Mouse (Mus musculus) liver, embryonic 11.5 days (tissue): ENCODE measurements around the gene Slc25a30. TPM values are rescaled to one million over a fixed set of nuclear protein-coding genes. Genes with fewer than 3 reads are reported as not detected.
A peak's percentile ranks its signal among the peaks of the same experiment; 100 is the strongest.

Experiments
- ATAC-seq: fragments of 200-750 bp; cut with Nextera tagmentation; replicated peaks from 2 replicates; pipeline ENCODE4 v1.8.0; 2017; ENCODE audit warnings: moderate number of reproducible peaks, mild to moderate bottlenecking, moderate TSS enrichment, moderate library complexity; ENCODE audit not compliant: low FRiP score
- DNase-seq: peaks from one replicate; pipeline ENCODE4 v3.0.0-alpha.2; 2017; ENCODE audit warnings: low spot score
- H3K27ac ChIP-seq: fragments of 300-500 bp; sonication (generic); 2 replicates; pipeline ENCODE4 v1.5.1; 2014; ENCODE audit warnings: mild to moderate bottlenecking, low read depth, low read length, control low read depth
- H3K27me3 ChIP-seq: fragments of 300-500 bp; sonication (generic); replicated peaks from 2 replicates; pipeline ENCODE4 v1.6.1; 2014; ENCODE audit warnings: low read length, mixed read lengths; ENCODE audit not compliant: control insufficient read depth, insufficient read depth
- H3K36me3 ChIP-seq: fragments of 300-500 bp; sonication (generic); 2 replicates; pipeline ENCODE4 v1.6.1; 2014; ENCODE audit warnings: mild to moderate bottlenecking, low read length, moderate library complexity, mixed read lengths; ENCODE audit not compliant: control insufficient read depth, insufficient read depth
- H3K4me1 ChIP-seq: fragments of 300-500 bp; sonication (generic); replicated peaks from 2 replicates; pipeline ENCODE4 v1.6.1; 2014; ENCODE audit warnings: low read length, mixed read lengths; ENCODE audit not compliant: control insufficient read depth, insufficient read depth
- H3K4me2 ChIP-seq: fragments of 300-500 bp; sonication (generic); 2 replicates; pipeline ENCODE4 v1.6.1; 2014; ENCODE audit warnings: mild to moderate bottlenecking, control low read depth, moderate library complexity
- H3K4me3 ChIP-seq: fragments of 300-500 bp; sonication (generic); 2 replicates; pipeline ENCODE4 v1.5.1; 2014; ENCODE audit warnings: low read depth, low read length, control low read depth
- H3K9ac ChIP-seq: fragments of 300-500 bp; sonication (generic); 2 replicates; pipeline ENCODE4 v1.6.1; 2014; ENCODE audit warnings: low read depth, low read length, control low read depth
- H3K9me3 ChIP-seq: fragments of 300-500 bp; sonication (generic); 2 replicates; pipeline ENCODE4 v1.6.1; 2016; ENCODE audit warnings: low read length, inconsistent platforms, mixed read lengths; ENCODE audit not compliant: control insufficient read depth
- WGBS: fragments of 180-500 bp; shearing (Covaris S2); extraction: QIAGEN DNeasy Blood & Tissue Kit; methylation state at CpG from one replicate; pipeline ENCODE4 v1.1.7; 2014; 5-methylcytosine and 5-hydroxymethylcytosine counted together
- polyA plus RNA-seq: library from polyadenylated mRNA; unstranded; fragments of >200 nt; fragmentation: Nextera tagmentation; extraction: Ambion mirVana; gene quantifications from 2 replicates; pipeline ENCODE4 v1.2.1, GENCODE M21; 2014

Slc25a30 gene
- polyA plus RNA-seq, 1 experiment from 2014 or later = 7.3 TPM

DNA sequence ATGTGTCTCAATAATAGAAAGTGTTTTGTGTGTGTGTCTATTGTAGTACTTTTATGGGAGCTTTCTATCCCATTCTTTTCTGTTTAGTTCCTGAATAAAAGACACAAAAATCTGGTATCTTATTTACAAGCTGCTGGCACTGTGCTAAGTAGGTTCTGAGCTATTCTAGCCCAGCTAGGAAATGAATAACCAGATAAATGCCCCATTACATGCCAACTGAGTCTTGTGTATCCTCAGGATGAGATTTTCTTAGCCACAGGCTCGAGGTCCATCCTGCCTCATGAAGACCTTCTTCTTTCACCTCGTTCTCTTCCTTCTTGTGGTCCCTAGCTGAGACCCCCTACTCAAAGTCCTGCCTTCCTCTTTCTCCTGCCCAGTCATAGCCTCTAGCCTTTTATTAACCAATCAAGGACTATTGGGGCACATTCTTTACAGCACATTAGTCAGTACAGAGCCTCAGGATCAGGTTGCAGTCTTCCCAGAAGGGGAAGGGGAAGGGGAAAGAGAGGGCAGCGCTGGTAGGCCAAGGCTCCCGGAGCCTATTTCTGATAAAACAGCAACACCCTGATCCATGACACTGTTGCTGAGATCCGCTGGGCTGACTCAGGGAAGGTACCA lies 11.0 kb upstream of the Slc25a30 start:
- Histone ChIP-seq H3K9me3 (no peaks in the 10 kb centered on the region), H3K9ac (no peak overlapping the region), H3K27me3 (no peaks in the 10 kb centered on the region), H3K4me2 (no peak overlapping the region), H3K36me3 (no peaks in the 10 kb centered on the region), H3K4me3 (no peak overlapping the region), H3K27ac (no peak overlapping the region), H3K4me1 (no peaks in the 10 kb centered on the region)
- no peak for ATAC-seq
- 40% methylated on average over 5 of the region's 5 CpGs for WGBS
- no peak for DNase-seq

DNA sequence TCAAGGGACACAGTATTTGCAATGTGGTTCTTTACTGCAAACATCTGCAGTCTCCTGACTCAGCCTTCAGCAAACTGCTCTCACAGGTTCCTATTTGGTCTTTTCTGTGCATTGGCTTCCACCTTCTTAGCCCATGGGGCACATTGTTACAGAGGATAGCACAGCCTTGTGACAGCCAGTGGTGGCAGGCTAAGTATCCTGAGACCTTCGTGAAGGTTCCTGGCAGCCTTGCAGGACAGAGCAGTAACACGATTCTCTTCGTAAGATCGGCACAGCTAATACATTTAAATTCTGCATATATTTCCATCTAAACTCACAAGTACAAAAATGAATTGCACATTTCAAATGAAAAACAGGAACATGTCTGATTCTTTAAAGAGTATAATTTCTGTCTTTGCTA lies 9.1 kb upstream of the Slc25a30 start:
- Histone ChIP-seq H3K4me2 (no peak overlapping the region), H3K36me3 (no peaks in the 10 kb centered on the region), H3K4me3 (no peak overlapping the region), H3K9me3 (no peaks in the 10 kb centered on the region), H3K4me1 (no peaks in the 10 kb centered on the region), H3K9ac (no peak overlapping the region), H3K27me3 (no peaks in the 10 kb centered on the region), H3K27ac (no peak overlapping the region)
- ATAC-seq (no peak), DNase-seq (no peak)
- WGBS = 85% methylated on average over 4 of the region's 4 CpGs

DNA sequence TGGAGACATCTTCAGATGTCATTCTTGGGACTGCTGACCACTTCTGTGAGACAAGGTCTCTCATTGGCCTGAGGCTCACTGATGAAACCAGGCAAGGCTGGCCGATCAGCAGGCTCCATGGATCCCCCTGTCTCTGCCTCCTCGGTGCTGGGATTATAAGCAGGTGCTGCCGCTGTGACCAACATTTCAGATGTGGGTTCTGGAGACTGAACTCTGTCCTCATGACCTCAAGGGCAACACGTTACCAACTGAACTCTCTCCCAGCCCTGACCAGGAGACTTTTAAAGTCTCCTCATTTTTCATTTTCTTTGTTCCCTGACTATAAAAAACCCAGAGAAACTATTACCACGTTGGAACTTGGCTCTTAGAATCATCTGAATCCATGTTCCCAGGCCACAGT lies 7.9 kb upstream of the Slc25a30 start:
- WGBS = 71% methylated on average over 5 of the region's 5 CpGs
- no peaks in the 10 kb centered on the region for H3K27me3 ChIP-seq
- no peak overlapping the region for H3K9ac ChIP-seq

DNA sequence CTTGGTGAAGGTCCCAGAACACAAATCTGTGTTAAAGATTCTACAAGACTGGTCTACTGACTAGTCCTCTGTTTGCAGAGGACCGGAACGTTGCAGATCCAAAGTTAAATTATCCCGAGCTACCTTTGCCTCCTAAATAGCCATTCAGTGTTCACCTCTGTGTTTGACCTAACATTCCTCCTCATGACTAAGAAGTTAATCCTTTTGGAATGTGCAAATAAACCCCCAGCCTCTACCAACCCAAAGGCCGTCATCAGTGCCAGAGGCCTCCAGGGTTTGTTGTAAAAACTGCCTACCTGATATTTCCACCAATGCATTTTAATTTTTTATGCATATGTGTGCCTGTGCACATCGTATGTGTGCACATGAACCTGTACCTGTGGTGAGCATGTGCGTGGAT lies 7.5 kb upstream of the Slc25a30 start:
- no peak for ATAC-seq

More for the DNA sequence above, 7.9 kb upstream of the Slc25a30 start:
- Histone ChIP-seq H3K4me3 (no peak overlapping the region), H3K9me3 (no peaks in the 10 kb centered on the region), H3K27ac (no peak overlapping the region), H3K4me1 (no peaks in the 10 kb centered on the region), H3K36me3 (no peaks in the 10 kb centered on the region), H3K4me2 (no peak overlapping the region)
- no peak for DNase-seq
- ATAC-seq = no peak

DNA sequence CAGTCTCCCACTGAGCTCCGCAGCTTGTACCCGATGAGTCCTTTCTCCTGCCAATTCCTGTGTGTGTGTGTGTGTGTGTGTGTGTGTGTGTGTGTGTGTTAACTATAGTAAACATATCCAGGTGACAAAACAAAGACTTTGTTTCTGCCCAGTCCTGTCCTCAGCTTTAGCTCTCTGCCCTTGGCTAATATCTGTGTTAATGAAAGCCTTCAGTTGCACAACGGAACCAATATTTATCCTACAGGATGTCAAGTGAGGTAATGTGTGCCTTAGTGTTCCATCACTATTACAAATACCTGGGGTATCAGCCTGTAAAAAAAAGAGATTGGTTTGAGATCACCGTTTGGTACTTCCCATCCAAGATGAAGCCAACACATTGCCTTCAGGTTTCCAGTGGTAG lies 6.3 kb upstream of the Slc25a30 start:
- WGBS = 84% methylated on average over 4 of the region's 4 CpGs
- Histone ChIP-seq H3K4me3 (no peak overlapping the region), H3K4me2 (no peak overlapping the region), H3K9me3 (no peaks in the 10 kb centered on the region), H3K27me3 (peaks cover under 1% of the 10 kb centered on the region; the same call in 1 of the 2 replicates), H3K4me1 (no peaks in the 10 kb centered on the region; the same call in 1 of the 2 replicates), H3K36me3 (no peaks in the 10 kb centered on the region), H3K27ac (no peak overlapping the region), H3K9ac (no peak overlapping the region)
- no peak for DNase-seq
- no peak for ATAC-seq

More for the DNA sequence above, 7.5 kb upstream of the Slc25a30 start:
- Histone ChIP-seq H3K27me3 (no peaks in the 10 kb centered on the region), H3K27ac (no peak overlapping the region), H3K4me3 (no peak overlapping the region), H3K9ac (no peak overlapping the region), H3K9me3 (no peaks in the 10 kb centered on the region), H3K4me1 (no peaks in the 10 kb centered on the region), H3K4me2 (no peak overlapping the region), H3K36me3 (no peaks in the 10 kb centered on the region)
- no peak for DNase-seq
- 74% methylated on average over 6 of the region's 6 CpGs for WGBS

DNA sequence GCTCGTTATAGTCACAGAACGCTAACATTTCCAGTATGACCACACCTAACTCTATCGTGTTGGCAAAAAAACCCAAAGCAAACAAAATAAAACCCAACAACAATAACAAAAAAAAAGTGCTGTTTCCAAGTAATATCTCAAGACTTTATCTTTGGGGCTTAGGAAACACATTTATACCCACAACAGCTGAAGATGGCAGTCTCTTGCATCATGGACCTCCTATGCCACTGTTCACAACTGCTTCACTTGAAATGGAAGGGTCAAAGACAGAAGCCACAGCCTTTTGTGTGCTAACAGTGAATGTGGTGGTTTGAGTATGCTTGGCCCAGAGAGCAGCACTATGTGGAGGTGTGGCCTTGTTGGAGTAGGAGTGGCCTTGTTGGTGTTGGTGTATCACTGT lies 4.5 kb upstream of the Slc25a30 start:
- no peak for ATAC-seq

DNA sequence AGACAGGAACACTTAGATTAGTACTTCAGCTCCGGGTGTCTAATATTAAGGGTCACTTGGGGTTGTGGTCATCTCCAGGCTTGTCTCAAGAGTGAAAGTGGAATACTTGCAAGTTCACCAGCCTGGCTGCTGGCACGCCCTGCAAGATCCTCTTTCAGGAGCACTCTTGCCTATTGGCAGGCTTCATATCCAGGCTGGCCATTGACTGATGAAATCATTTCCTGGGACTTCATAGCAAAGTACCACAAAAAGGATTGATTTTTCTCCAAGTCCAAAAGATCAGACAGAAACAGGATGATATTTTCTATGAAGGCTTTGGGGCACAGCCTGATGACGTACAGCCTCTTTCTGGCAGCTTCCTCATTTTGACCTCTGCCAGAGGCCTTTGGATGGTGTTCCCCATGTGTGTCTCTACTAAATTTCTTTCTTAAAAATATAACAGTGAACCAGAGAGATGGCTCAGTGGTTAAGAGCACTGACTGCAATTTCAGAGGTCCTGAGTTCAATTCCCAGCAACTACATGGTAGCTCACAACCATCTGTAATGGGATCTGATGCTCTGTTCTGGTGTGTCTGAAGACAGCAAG lies 3.7 kb upstream of the Slc25a30 start:
- Histone ChIP-seq H3K27me3 (peaks cover 4% of the 10 kb centered on the region; the same call in 1 of the 2 replicates), H3K9ac (no peak overlapping the region), H3K4me3 (no peak overlapping the region), H3K9me3 (no peaks in the 10 kb centered on the region), H3K27ac (no peak overlapping the region), H3K36me3 (no peaks in the 10 kb centered on the region), H3K4me1 (peaks cover 8% of the 10 kb centered on the region), H3K4me2 (no peak overlapping the region)
- ATAC-seq (no peak), DNase-seq (no peak)
- WGBS = 74% methylated on average over 3 of the region's 3 CpGs

More for the DNA sequence above, 4.5 kb upstream of the Slc25a30 start:
- Histone ChIP-seq H3K9ac (no peak overlapping the region), H3K27me3 (peaks cover 4% of the 10 kb centered on the region; the same call in 1 of the 2 replicates), H3K4me1 (peaks cover 3% of the 10 kb centered on the region), H3K4me2 (no peak overlapping the region), H3K9me3 (no peaks in the 10 kb centered on the region), H3K27ac (no peak overlapping the region), H3K36me3 (no peaks in the 10 kb centered on the region), H3K4me3 (no peak overlapping the region)
- WGBS = 74% methylated on average over 3 of the region's 3 CpGs
- no peak for DNase-seq

DNA sequence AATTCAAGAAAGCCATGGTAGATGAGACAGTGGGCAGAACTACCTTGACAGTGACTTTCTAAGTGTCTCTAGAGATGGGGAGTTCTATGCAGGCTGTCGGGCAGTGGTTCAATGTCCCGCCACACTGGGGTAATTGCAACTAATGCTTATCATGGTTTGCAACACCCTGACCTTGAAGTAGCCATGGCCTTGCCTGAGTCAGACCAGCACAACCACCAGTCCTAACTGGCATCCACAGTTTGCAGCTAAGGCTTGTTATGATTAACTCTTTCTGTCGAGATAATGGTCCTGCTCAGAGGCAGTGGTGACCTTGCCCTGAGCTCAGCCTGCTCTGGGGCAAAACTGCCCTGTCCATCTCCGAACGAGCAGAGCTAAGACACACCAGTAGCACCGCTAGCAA lies 2.5 kb upstream of the Slc25a30 start:
- ATAC-seq = no peak
- no peaks in the 10 kb centered on the region for H3K36me3 ChIP-seq
- peaks cover 4% of the 10 kb centered on the region; the same call in 1 of the 2 replicates for H3K27me3 ChIP-seq
- DNase-seq = no peak
- H3K9ac ChIP-seq = no peak overlapping the region
- 73% methylated on average over 6 of the region's 6 CpGs for WGBS
- H3K9me3 ChIP-seq = no peaks in the 10 kb centered on the region
- no peak overlapping the region for H3K4me3 ChIP-seq
- H3K4me2 ChIP-seq = no peak overlapping the region
- no peak overlapping the region for H3K27ac ChIP-seq
- H3K4me1 ChIP-seq = peaks cover 8% of the 10 kb centered on the region

DNA sequence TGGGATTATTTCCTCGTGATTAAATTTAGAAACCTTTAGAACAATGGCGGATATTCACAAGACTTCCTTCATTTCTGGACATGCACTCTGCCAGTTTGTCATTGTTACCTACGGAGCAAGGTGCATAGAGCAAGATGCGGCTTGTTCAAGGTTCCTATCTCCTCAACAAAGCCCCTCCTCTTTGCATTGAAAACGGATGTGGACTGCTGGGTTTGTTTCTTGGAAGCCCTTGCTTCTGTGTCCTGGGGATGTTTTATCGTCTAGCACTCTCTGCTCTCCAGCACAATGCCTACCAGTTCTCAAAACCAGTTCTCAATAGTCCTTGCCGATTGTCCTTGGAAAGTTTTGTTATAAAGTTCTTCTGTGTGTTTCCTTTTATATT lies 948 bp upstream of the Slc25a30 start:
- Histone ChIP-seq H3K4me2 (peak overlapping the region; percentile 89), H3K4me3 (peak overlapping the region; percentile 77), H3K4me1 (peaks cover 8% of the 10 kb centered on the region), H3K36me3 (no peaks in the 10 kb centered on the region), H3K9ac (peak overlapping the region; percentile 77), H3K27ac (no peak overlapping the region), H3K27me3 (peaks cover 4% of the 10 kb centered on the region; the same call in 1 of the 2 replicates), H3K9me3 (no peaks in the 10 kb centered on the region)
- ATAC-seq = no peak
- WGBS = 26% methylated on average over 7 of the region's 7 CpGs
- DNase-seq = no peak
